Mouse (Mus musculus) heart, postnatal 0 days (tissue): ENCODE data around the gene Tacc3. TPM values are rescaled to one million over a fixed set of nuclear protein-coding genes. Genes with fewer than 3 reads are reported as not detected.

ENCODE experiments used
- ATAC-seq: fragments of 200-750 bp; cut with Nextera tagmentation; 2 replicates; pipeline ENCODE4 v1.8.0; 2017; ENCODE audit warnings: low read depth, moderate number of reproducible peaks, moderate library complexity; ENCODE audit not compliant: insufficient read depth
- DNase-seq: peaks from one replicate; pipeline ENCODE4 v3.0.0-alpha.2; 2016; ENCODE audit warnings: low spot score
- H3K27ac ChIP-seq: fragments of 300-500 bp; sonication (generic); 2 replicates; pipeline ENCODE4 v1.5.1; 2014; ENCODE audit warnings: low read depth, mild to moderate bottlenecking
- H3K27me3 ChIP-seq: fragments of 300-500 bp; sonication (generic); 2 replicates; pipeline ENCODE4 v1.6.1; 2014; ENCODE audit warnings: low read length, mixed read lengths; ENCODE audit not compliant: control insufficient read depth, insufficient read depth
- H3K36me3 ChIP-seq: fragments of 300-500 bp; sonication (generic); replicated peaks from 2 replicates; pipeline ENCODE4 v1.6.1; 2014; ENCODE audit warnings: low read length, mixed read lengths; ENCODE audit not compliant: control insufficient read depth, insufficient read depth
- H3K4me1 ChIP-seq: fragments of 300-500 bp; sonication (generic); 2 replicates; pipeline ENCODE4 v1.6.1; 2014; ENCODE audit warnings: antibody characterized with exemption; ENCODE audit not compliant: control insufficient read depth, insufficient read depth
- H3K4me2 ChIP-seq: fragments of 300-500 bp; sonication (generic); 2 replicates; pipeline ENCODE4 v1.6.1; 2014; ENCODE audit warnings: low read depth, mild to moderate bottlenecking, low read length, moderate library complexity
- H3K4me3 ChIP-seq: fragments of 300-500 bp; sonication (generic); 2 replicates; pipeline ENCODE4 v1.5.1; 2014; ENCODE audit warnings: low read depth, low read length
- H3K9ac ChIP-seq: fragments of 300-500 bp; sonication (generic); replicated peaks from 2 replicates; pipeline ENCODE4 v1.6.1; 2014; ENCODE audit warnings: low read depth, low read length, mixed read lengths
- H3K9me3 ChIP-seq: fragments of 300-500 bp; sonication (generic); replicated peaks from 2 replicates; pipeline ENCODE4 v1.6.1; 2016; ENCODE audit warnings: low read length; ENCODE audit not compliant: control insufficient read depth
- CTCF ChIP-seq: IDR thresholded peaks from 2 replicates; pipeline ENCODE4 v1.5.1; 2016; ENCODE audit warnings: antibody characterized with exemption, control low read depth, low read depth
- EP300 ChIP-seq: IDR thresholded peaks from 2 replicates; pipeline ENCODE4 v1.6.1; 2016; ENCODE audit warnings: antibody characterized with exemption, low read depth
- WGBS: fragments of 180-500 bp; shearing (Covaris S2); extraction: QIAGEN DNeasy Blood & Tissue Kit; methylation state at CpG from one replicate; pipeline ENCODE4 v1.1.7; 2014; 5-methylcytosine and 5-hydroxymethylcytosine counted together
- polyA plus RNA-seq: library from polyadenylated mRNA; unstranded; fragments of >200 nt; fragmentation: Nextera tagmentation; extraction: Ambion mirVana; gene quantifications from 2 replicates; pipeline ENCODE4 v1.2.1, GENCODE M21; 2015
- total RNA-seq: library from RNA; depleted of rRNA; stranded (reverse); fragments of >200 nt; gene quantifications from 2 replicates; pipeline ENCODE4 v1.2.3, GENCODE M21; 2014; ENCODE audit warnings: low replicate concordance

Tacc3 gene
- total and polyA plus RNA-seq, 2 experiments from 2014 or later, result 39.4 to 42.1 TPM

DNA sequence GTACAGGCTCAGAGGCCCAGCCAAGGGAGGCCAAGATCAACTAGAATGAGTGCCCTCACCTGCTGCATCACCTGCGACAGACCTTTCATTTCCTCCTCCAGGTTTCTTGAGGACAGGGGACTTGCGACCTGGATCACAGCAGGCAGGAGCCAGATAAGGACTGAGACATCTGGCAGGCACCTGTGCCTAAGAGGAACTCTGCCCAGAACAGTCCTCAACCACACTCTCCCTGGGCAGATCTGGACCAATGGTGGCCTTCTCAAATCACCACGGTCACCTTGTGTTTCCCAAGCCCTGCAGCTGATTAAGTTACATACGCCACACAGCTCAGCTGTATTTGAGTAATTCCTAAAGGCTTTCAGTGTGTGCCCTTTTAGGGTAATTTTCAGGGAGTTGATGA, 27.3 kb upstream of the Tacc3 start:
- no peaks in the 10 kb centered on the region for H3K36me3 ChIP-seq
- TF ChIP-seq CTCF (no peak), EP300 (no peak)
- H3K9ac ChIP-seq, result peak overlapping the region; percentile 38; the same call in 1 of the 2 replicates
- ATAC-seq, result no peak
- H3K4me3 ChIP-seq, result peak overlapping the region; percentile 79; the same call in 1 of the 2 replicates
- H3K27ac ChIP-seq, result peak overlapping the region; percentile 86
- H3K4me2 ChIP-seq, result peak overlapping the region; percentile 82
- no peaks in the 10 kb centered on the region for H3K9me3 ChIP-seq
- peaks cover 8% of the 10 kb centered on the region for H3K4me1 ChIP-seq
- WGBS, result 54% methylated on average over 4 of the region's 4 CpGs
- no peak for DNase-seq
- H3K27me3 ChIP-seq, result no peaks in the 10 kb centered on the region

DNA sequence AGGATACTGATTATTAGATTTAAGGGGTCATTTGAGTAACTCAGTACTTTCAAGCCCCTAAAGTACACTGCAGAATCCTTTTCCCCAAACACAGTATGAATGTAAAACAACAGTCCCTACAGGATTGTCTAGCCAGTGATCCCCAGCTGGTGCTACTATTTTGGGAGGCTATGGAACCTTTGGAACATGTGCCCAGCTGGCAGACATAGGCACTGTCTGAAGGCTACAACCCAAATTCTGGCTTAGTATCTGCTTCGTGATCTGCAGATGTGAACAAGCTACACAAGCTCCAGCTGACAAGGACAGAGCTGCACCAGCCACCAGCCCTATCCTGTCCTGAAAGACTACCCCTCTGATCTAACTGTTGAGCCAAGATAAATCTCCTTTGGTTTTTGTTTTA, 25.4 kb upstream of the Tacc3 start:
- ATAC-seq, result no peak
- no peaks in the 10 kb centered on the region for H3K9me3 ChIP-seq
- 66% methylated on average over 1 of the region's 1 CpGs for WGBS
- H3K27me3 ChIP-seq, result no peaks in the 10 kb centered on the region
- TF ChIP-seq CTCF (no peak), EP300 (no peak)
- H3K4me2 ChIP-seq, result no peak overlapping the region
- no peak for DNase-seq
- no peak overlapping the region for H3K9ac ChIP-seq
- H3K36me3 ChIP-seq, result 0 out of 2 replicates have a peak, but pooled peaks cover under 1% of the 10 kb centered on the region
- no peak overlapping the region for H3K4me3 ChIP-seq
- no peak overlapping the region for H3K27ac ChIP-seq
- H3K4me1 ChIP-seq, result peaks cover 8% of the 10 kb centered on the region

- TF ChIP-seq EP300 (no peak), CTCF (no peak)
- Histone ChIP-seq H3K36me3 (peaks cover 9% of the 10 kb centered on the region), H3K4me1 (no peaks in the 10 kb centered on the region; the same call in 1 of the 2 replicates), H3K27me3 (no peaks in the 10 kb centered on the region), H3K4me2 (no peak overlapping the region), H3K4me3 (no peak overlapping the region), H3K9me3 (no peaks in the 10 kb centered on the region), H3K27ac (no peak overlapping the region), H3K9ac (no peak overlapping the region)
- no peak for DNase-seq
- no peak for ATAC-seq
- 86% methylated on average over 3 of the region's 3 CpGs for WGBS
Measured at GRCm38 (mm10) chr5:33635361-33635760, 22.6 kb upstream of the Tacc3 start.

- peaks cover 30% of the 10 kb centered on the region for H3K36me3 ChIP-seq
- no peak overlapping the region for H3K4me2 ChIP-seq
- H3K4me3 ChIP-seq, result no peak overlapping the region
- H3K27me3 ChIP-seq, result no peaks in the 10 kb centered on the region
- no peak for DNase-seq
- no peak overlapping the region for H3K27ac ChIP-seq
- no peak for ATAC-seq
- H3K9ac ChIP-seq, result no peak overlapping the region
- H3K4me1 ChIP-seq, result no peaks in the 10 kb centered on the region
- H3K9me3 ChIP-seq, result no peaks in the 10 kb centered on the region
- TF ChIP-seq EP300 (no peak), CTCF (no peak)
- 71% methylated on average over 3 of the region's 3 CpGs for WGBS
Measured at GRCm38 (mm10) chr5:33637606-33638350, 20.1 kb upstream of the Tacc3 start.

DNA sequence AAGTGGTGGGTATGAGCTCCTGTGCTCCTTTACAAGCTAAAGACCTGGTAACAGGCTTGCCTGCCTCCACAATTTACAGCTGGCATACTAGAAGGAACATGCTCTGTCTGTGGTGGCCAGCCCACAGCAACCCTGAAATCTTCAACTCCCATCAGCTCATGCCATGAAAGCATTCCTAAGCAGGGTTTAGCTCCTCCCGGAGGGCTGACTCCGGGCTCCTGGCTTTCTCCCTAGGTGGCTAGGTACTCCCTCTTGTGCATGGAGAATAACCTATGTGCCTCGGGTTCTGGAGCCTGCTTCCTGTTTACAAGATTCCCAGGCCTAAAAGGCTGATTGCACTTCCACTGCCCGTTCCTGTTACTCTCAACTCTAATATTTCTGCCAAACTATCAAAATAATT, 19.1 kb upstream of the Tacc3 start:
- no peak for ATAC-seq
- 39% methylated on average over 4 of the region's 4 CpGs for WGBS
- no peaks in the 10 kb centered on the region for H3K9me3 ChIP-seq
- TF ChIP-seq CTCF (no peak), EP300 (no peak)
- no peak overlapping the region for H3K4me3 ChIP-seq
- no peak for DNase-seq
- H3K27ac ChIP-seq, result peak overlapping the region; percentile 21; the same call in 1 of the 2 replicates
- no peaks in the 10 kb centered on the region for H3K27me3 ChIP-seq
- H3K9ac ChIP-seq, result no peak overlapping the region
- no peak overlapping the region for H3K4me2 ChIP-seq
- no peaks in the 10 kb centered on the region for H3K4me1 ChIP-seq
- H3K36me3 ChIP-seq, result peaks cover 41% of the 10 kb centered on the region

DNA sequence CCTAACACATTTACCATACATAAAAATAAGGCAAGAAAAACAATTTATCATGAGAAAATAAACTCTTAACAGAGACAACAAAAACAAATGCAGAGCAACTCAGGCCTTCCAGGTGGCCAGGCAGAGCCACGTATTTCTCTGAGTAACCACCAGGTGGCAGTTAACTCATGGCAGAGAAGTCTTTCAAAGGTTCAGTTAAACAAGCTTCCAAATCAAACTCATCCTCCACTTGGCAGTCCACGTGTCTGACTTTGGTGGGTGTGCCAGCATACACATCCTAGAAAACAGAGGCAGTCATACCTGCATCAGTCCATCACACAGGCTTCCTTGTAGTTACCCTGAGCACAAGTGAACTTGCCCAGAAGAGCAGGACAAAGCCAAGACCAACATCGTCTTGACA, 17.3 kb upstream of the Tacc3 start:
- Histone ChIP-seq H3K27me3 (no peaks in the 10 kb centered on the region), H3K4me3 (no peak overlapping the region), H3K4me1 (no peaks in the 10 kb centered on the region), H3K9ac (no peak overlapping the region), H3K9me3 (no peaks in the 10 kb centered on the region), H3K36me3 (peaks cover 58% of the 10 kb centered on the region), H3K27ac (no peak overlapping the region), H3K4me2 (no peak overlapping the region)
- DNase-seq, result peak; percentile 78
- peak; percentile 53; the same call in 1 of the 2 replicates for ATAC-seq
- TF ChIP-seq EP300, result no peak
- peak; percentile 78 for TF ChIP-seq CTCF
- 34% methylated on average over 3 of the region's 3 CpGs for WGBS
